Comparison of ENCODE assay signal across 7 mouse cellular contexts in the genomic region with DNA sequence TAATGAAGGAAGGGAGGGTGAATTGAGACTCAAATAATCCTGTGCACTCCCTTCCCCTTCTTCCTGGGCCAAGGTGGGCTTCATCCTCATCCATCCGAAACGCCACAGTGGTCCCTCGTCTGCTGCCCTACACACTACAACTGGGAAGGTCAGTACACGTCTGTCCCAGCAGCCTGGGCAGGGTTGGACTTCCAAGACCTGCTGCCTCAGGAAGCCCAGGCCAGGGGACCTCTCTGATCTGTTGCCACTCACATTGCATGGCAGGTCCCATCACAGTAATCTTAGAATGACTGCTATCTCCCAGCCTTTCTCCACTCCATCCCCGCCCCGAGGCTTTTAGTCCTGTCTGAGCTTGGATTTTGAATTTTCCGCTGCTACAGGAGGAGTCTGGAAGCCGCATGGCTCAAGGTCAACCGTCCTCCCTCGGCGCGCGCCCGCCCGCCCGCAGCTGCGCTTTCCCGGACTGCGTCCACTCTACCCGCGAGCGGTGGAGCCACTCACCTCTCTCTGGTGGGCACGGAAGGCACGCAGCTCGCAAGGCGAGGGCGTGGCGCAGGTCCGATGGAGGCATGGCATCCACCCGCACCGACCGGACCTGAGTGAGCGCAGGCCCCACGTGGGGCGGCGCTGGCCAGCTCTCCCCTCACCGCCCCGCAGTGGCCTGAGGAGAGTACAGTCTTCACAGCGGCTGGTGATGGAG. TPM values are rescaled to one million over a fixed set of nuclear protein-coding genes. Genes with fewer than 3 reads are reported as not detected.
DNase-seq lines count a peak whose midpoint lies in the region; ATAC-seq and TF ChIP-seq lines count a peak whose summit lies in the region.

Gene Gpr68, minus strand, starts transcription at position 601 of the 700 bp plus-strand sequence.

- peak within 1 kb of the TSS; percentile 98 for H3K4me2 ChIP-seq in forebrain, postnatal 0 days (ENCODE audit: low read depth)
- H3K4me2 ChIP-seq in kidney, embryonic 15.5 days = peak within 1 kb of the TSS; percentile 93

- 6% methylated on average over 39 of the region's 39 CpGs for WGBS in cerebellum, adult 2 months
- WGBS in forebrain, postnatal 0 days = 6% methylated on average over 38 of the region's 39 CpGs
- 5% methylated on average over 39 of the region's 39 CpGs for WGBS in kidney, embryonic 15.5 days

- H3K27me3 ChIP-seq in cerebellum, adult 2 months (ENCODE audit: control insufficient read depth, insufficient read depth, low read length) = no peaks in the 10 kb centered on the region
- no peaks in the 10 kb centered on the region; the same call in 1 of the 2 replicates for H3K27me3 ChIP-seq in forebrain, postnatal 0 days (ENCODE audit: insufficient read depth, low read length)
- H3K27me3 ChIP-seq in kidney, embryonic 15.5 days = peaks cover 21% of the 10 kb centered on the region

- peaks cover 5% of the 10 kb centered on the region; the same call in 1 of the 2 replicates for H3K36me3 ChIP-seq in forebrain, postnatal 0 days (ENCODE audit: insufficient read depth)
- H3K36me3 ChIP-seq in kidney, embryonic 15.5 days = peaks cover 9% of the 10 kb centered on the region

- peak within 1 kb of the TSS; percentile 72 for H3K4me3 ChIP-seq in cerebellum, adult 2 months (replicated peaks; ENCODE audit: insufficient read depth, low read depth, low read length)
- peak within 1 kb of the TSS; percentile 48 for H3K4me3 ChIP-seq in forebrain, postnatal 0 days (ENCODE audit: low read depth, low read length)
- peak within 1 kb of the TSS; percentile 53 for H3K4me3 ChIP-seq in kidney, embryonic 15.5 days (replicated peaks)

- TF ChIP-seq POLR2A in cerebellum, adult 2 months (IDR thresholded peaks at IDR 0.05; ENCODE audit: borderline replicate concordance, insufficient read depth, low read length) = 0 out of 2 replicates have a peak, but pooled peaks have one; percentile 22

- ATAC-seq in forebrain, postnatal 0 days = peak; percentile 84
- ATAC-seq in kidney, embryonic 15.5 days (replicated peaks; ENCODE audit: low FRiP score) = peak; percentile 86

- H3K4me1 ChIP-seq in cerebellum, adult 2 months (ENCODE audit: control insufficient read depth, insufficient read depth, low read length) = peaks cover 33% of the 10 kb centered on the region
- 0 out of 2 replicates have a peak, but pooled peaks cover 4% of the 10 kb centered on the region for H3K4me1 ChIP-seq in forebrain, postnatal 0 days (ENCODE audit: insufficient read depth)
- H3K4me1 ChIP-seq in kidney, embryonic 15.5 days = peaks cover 11% of the 10 kb centered on the region

- no peak for TF ChIP-seq CTCF in cerebellum, adult 2 months (IDR thresholded peaks at IDR 0.05; ENCODE audit: borderline replicate concordance, insufficient read depth, low read depth, low read length)
- no peak for TF ChIP-seq CTCF in forebrain, postnatal 0 days (IDR thresholded peaks at IDR 0.05; ENCODE audit: low read depth)

- H3K9me3 ChIP-seq in forebrain, postnatal 0 days (ENCODE audit: low read length) = no peaks in the 10 kb centered on the region
- no peaks in the 10 kb centered on the region for H3K9me3 ChIP-seq in kidney, embryonic 15.5 days (replicated peaks)

- peak within 1 kb of the TSS; percentile 63 for H3K9ac ChIP-seq in forebrain, postnatal 0 days
- H3K9ac ChIP-seq in kidney, embryonic 15.5 days = peak within 1 kb of the TSS; percentile 59

- peak within 1 kb of the TSS; percentile 63 for H3K27ac ChIP-seq in cerebellum, adult 2 months (ENCODE audit: insufficient read depth, low read length)
- no peak within 1 kb of the TSS for H3K27ac ChIP-seq in forebrain, postnatal 0 days (ENCODE audit: low read depth, low read length)
- no peak within 1 kb of the TSS for H3K27ac ChIP-seq in kidney, embryonic 15.5 days

- peak; percentile 54 for DNase-seq in ovary, postnatal 36 days (ENCODE audit: low spot score)
- no peak for DNase-seq in ovary, adult 18-20 months (ENCODE audit: low spot score)
- peak; percentile 70 to 74 for DNase-seq in cerebellum, adult 2 months
- DNase-seq in forebrain, postnatal 0 days = peak; percentile 38
- peak; percentile 47 for DNase-seq in mesoderm, embryonic 11.5 days (ENCODE audit: low read depth, low spot score)
- peak; percentile 59 for DNase-seq in testis, postnatal 10 days (ENCODE audit: low spot score)

RNA-seq across cellular contexts. Expression of gene Gpr68, which starts in this region (rescaled TPM):
- polyA plus RNA-seq in cerebellum, adult 2 months (2012; rRNA removed) = 24.2 and 24.7 TPM in 2 replicates
- 4.9 and 7.0 TPM in 2 replicates for total RNA-seq in forebrain, postnatal 0 days (2014; rRNA removed)
- 1.8 and 3.7 TPM in 2 replicates for polyA plus RNA-seq in forebrain, postnatal 0 days (2015; fragmentation: Nextera tagmentation; extraction: Ambion mirVana)
- polyA plus RNA-seq in kidney, embryonic 15.5 days (2015; fragmentation: Nextera tagmentation; extraction: Ambion mirVana) = 0.51 and 0.53 TPM in 2 replicates

Comparison
In these comparisons a context has a peak if more than half of its experiments do, and no peak if none do; other contexts are left out.
1. Peak in ATAC-seq, H3K4me3 ChIP-seq, H3K9ac ChIP-seq and H3K4me2 ChIP-seq in kidney, embryonic 15.5 days; RNA of the gene not detected or under 1 TPM.